Mouse (Mus musculus) testis, adult 2 months (tissue): ENCODE measurements around the gene Cdc42bpg. TPM values are rescaled to one million over a fixed set of nuclear protein-coding genes. Genes with fewer than 3 reads are reported as not detected.

Source experiments
- H3K27ac ChIP-seq: fragments of 200-500 bp; 2 replicates; pipeline ENCODE4 v1.5.1; 2012; ENCODE audit warnings: low read depth, low read length; ENCODE audit not compliant: control insufficient read depth, insufficient read depth
- H3K27me3 ChIP-seq: fragments of 200-500 bp; 2 replicates; pipeline ENCODE4 v1.6.1; 2012; ENCODE audit warnings: mild to moderate bottlenecking, low read length, moderate library complexity; ENCODE audit not compliant: control insufficient read depth, insufficient read depth
- H3K36me3 ChIP-seq: fragments of 200-500 bp; 2 replicates; pipeline ENCODE4 v1.6.1; 2012; ENCODE audit warnings: mild to moderate bottlenecking, low read length; ENCODE audit not compliant: control insufficient read depth, insufficient read depth
- H3K4me1 ChIP-seq: fragments of 200-500 bp; 2 replicates; pipeline ENCODE4 v1.6.1; 2012; ENCODE audit warnings: low read length; ENCODE audit not compliant: control insufficient read depth, insufficient read depth
- H3K4me3 ChIP-seq: fragments of 200-500 bp; 2 replicates; pipeline ENCODE4 v1.5.1; 2012; ENCODE audit warnings: low read depth, mild to moderate bottlenecking, low read length, moderate library complexity, mixed read lengths; ENCODE audit not compliant: control insufficient read depth
- CTCF ChIP-seq: fragments of 200-500 bp; IDR thresholded peaks from 2 replicates; pipeline ENCODE4 v1.5.1; 2012; ENCODE audit warnings: low read depth, mild to moderate bottlenecking, inconsistent platforms, low read length, moderate library complexity; ENCODE audit not compliant: control insufficient read depth, insufficient read depth, insufficient replicate concordance
- POLR2A ChIP-seq: fragments of 200-500 bp; IDR thresholded peaks from 2 replicates; pipeline ENCODE4 v1.6.1; 2012; ENCODE audit warnings: low read depth, mild to moderate bottlenecking, inconsistent platforms, low read length, moderate library complexity; ENCODE audit not compliant: control insufficient read depth
- polyA plus RNA-seq: library from polyadenylated mRNA; depleted of rRNA; stranded (reverse); fragments of >200 nt; gene quantifications from 2 replicates; pipeline ENCODE4 v1.2.3, GENCODE M21; 2012

The Cdc42bpg gene
- polyA plus RNA-seq, 1 experiment: 5.4 TPM

GRCm38 (mm10) chr19:6271206-6271605, 35.0 kb upstream of the Cdc42bpg start:
- H3K27ac ChIP-seq: no peak overlapping the region

GRCm38 (mm10) chr19:6272053-6272452, 34.2 kb upstream of the Cdc42bpg start:
- Histone ChIP-seq H3K27me3 (no peaks in the 10 kb centered on the region), H3K4me3 (no peak overlapping the region), H3K36me3 (no peaks in the 10 kb centered on the region), H3K27ac (no peak overlapping the region), H3K4me1 (peaks cover 6% of the 10 kb centered on the region)
- TF ChIP-seq CTCF (no peak), POLR2A (no peak)

More at GRCm38 (mm10) chr19:6271206-6271605, 35.0 kb upstream of the Cdc42bpg start:
- Histone ChIP-seq H3K4me3 (no peak overlapping the region), H3K36me3 (no peaks in the 10 kb centered on the region), H3K27me3 (no peaks in the 10 kb centered on the region), H3K4me1 (peaks cover 6% of the 10 kb centered on the region)
- TF ChIP-seq POLR2A: no peak
- TF ChIP-seq CTCF: no peak

- H3K27ac ChIP-seq: no peak overlapping the region
- H3K36me3 ChIP-seq: no peaks in the 10 kb centered on the region
- H3K27me3 ChIP-seq: no peaks in the 10 kb centered on the region
- peaks cover 10% of the 10 kb centered on the region for H3K4me1 ChIP-seq
- H3K4me3 ChIP-seq: no peak overlapping the region
- no peak for TF ChIP-seq CTCF
- no peak for TF ChIP-seq POLR2A
Measured at GRCm38 (mm10) chr19:6272738-6273137, 33.5 kb upstream of the Cdc42bpg start.

GRCm38 (mm10) chr19:6273592-6273991, 32.7 kb upstream of the Cdc42bpg start:
- TF ChIP-seq POLR2A (no peak), CTCF (no peak)
- Histone ChIP-seq H3K4me3 (peak overlapping the region; percentile 55; the same call in 1 of the 2 replicates), H3K27ac (no peak overlapping the region), H3K36me3 (no peaks in the 10 kb centered on the region; the same call in 1 of the 2 replicates), H3K27me3 (no peaks in the 10 kb centered on the region), H3K4me1 (peaks cover 10% of the 10 kb centered on the region)

GRCm38 (mm10) chr19:6273998-6274608, 32.2 kb upstream of the Cdc42bpg start:
- TF ChIP-seq POLR2A: no peak
- no peak for TF ChIP-seq CTCF

GRCm38 (mm10) chr19:6275740-6276389, 30.4 kb upstream of the Cdc42bpg start:
- Histone ChIP-seq H3K4me1 (peaks cover 10% of the 10 kb centered on the region), H3K27ac (peak overlapping the region; percentile 87), H3K27me3 (no peaks in the 10 kb centered on the region), H3K36me3 (no peaks in the 10 kb centered on the region; the same call in 1 of the 2 replicates), H3K4me3 (peak overlapping the region; percentile 87)
- TF ChIP-seq POLR2A (peak; percentile 26; the same call in 1 of the 2 replicates), CTCF (no peak)

More at GRCm38 (mm10) chr19:6273998-6274608, 32.2 kb upstream of the Cdc42bpg start:
- Histone ChIP-seq H3K4me3 (peak overlapping the region; percentile 55), H3K27ac (peak overlapping the region; percentile 46; the same call in 1 of the 2 replicates), H3K27me3 (no peaks in the 10 kb centered on the region), H3K36me3 (no peaks in the 10 kb centered on the region; the same call in 1 of the 2 replicates), H3K4me1 (peaks cover 10% of the 10 kb centered on the region)
